Mouse (Mus musculus) adrenal gland, postnatal 36 days (tissue): ENCODE data around the gene Ncmap. TPM values are rescaled to one million over a fixed set of nuclear protein-coding genes. Genes with fewer than 3 reads are reported as not detected.

ENCODE experiments used
- DNase-seq, 2 experiments: peaks; one replicate each; pipeline ENCODE4 v3.0.0; 2021; ENCODE audit warnings: mixed read lengths in 1 of 2
- microRNA-seq: library from miRNA; unstranded; fragments of <30 nt; microRNA quantifications from one replicate; pipeline ENCODE4 v1.2.0, GENCODE M21; 2021
- total RNA-seq, 2 experiments: library from RNA; stranded (reverse); gene quantifications; 2 replicates each; pipeline ENCODE4 v1.2.3; 2021

Ncmap gene
- total RNA-seq, 2 experiments from 2014 or later = not detected

GRCm38 (mm10) chr4:135352326-135353065 is 45.5 kb downstream of the Ncmap start:
- DNase-seq = peak in 1 of 2 experiments; percentile 54

- no peak for DNase-seq
These were observed 60.6 kb downstream of the Ncmap start for GRCm38 (mm10) chr4:135337376-135337942.

- DNase-seq = no peak
These were observed 62.0 kb downstream of the Ncmap start for GRCm38 (mm10) chr4:135336023-135336357.

- no peak for DNase-seq
These were observed 62.6 kb downstream of the Ncmap start for GRCm38 (mm10) chr4:135335327-135336022.

GRCm38 (mm10) chr4:135326469-135326868 is 71.6 kb downstream of the Ncmap start:
- no peak for DNase-seq

- no peak for DNase-seq
These were observed 72.0 kb downstream of the Ncmap start for GRCm38 (mm10) chr4:135326046-135326445.

- DNase-seq = no peak
These were observed 75.0 kb downstream of the Ncmap start for GRCm38 (mm10) chr4:135323021-135323420.

Small RNAs within 50 kb of the gene (microRNA-seq; reads per million reads assigned to microRNA genes)
- gene Mir700 = 161 reads per million, percentile 57 among the genes with 10 or more reads in this experiment

Other genes starting within 250 kb of the Ncmap start
- 100 to 1,000 TPM in 1 of 2 experiments, 10 to 100 TPM in 1; 73.1 to 114 TPM for gene Clic4, start 125.4 kb downstream of the Ncmap start, total RNA-seq
- 100 to 1,000 TPM; 101 to 125 TPM for gene Srrm1, start 44.9 kb downstream of the Ncmap start, total RNA-seq
- 10 to 100 TPM; 10.5 to 17.2 TPM for gene Rcan3, start 35.6 kb upstream of the Ncmap start, total RNA-seq
- under 1 TPM; 0.36 to 0.40 TPM for gene Stpg1, start 96.6 kb upstream of the Ncmap start, total RNA-seq
- 10 to 100 TPM; 11.3 to 21.9 TPM for gene Nipal3, start 96.8 kb upstream of the Ncmap start, total RNA-seq
- not detected for gene Grhl3, start 175.4 kb upstream of the Ncmap start, total RNA-seq